Mouse (Mus musculus): ENCODE data around the gene Tead3.

The Tead3 gene

GRCm38 (mm10) chr17:28311366-28312132 is 39.1 kb downstream of the Tead3 start:
- DNase-seq (ENCODE audit: low spot score in 2 of 2): no peak

- no peak for DNase-seq (ENCODE audit: low spot score in 2 of 2)
These were observed 39.8 kb downstream of the Tead3 start for GRCm38 (mm10) chr17:28310831-28311230.

- DNase-seq (ENCODE audit: low spot score in 2 of 2): peak; percentile 85 to 92
These were observed 42.1 kb downstream of the Tead3 start for GRCm38 (mm10) chr17:28308297-28309195.

- no peak for DNase-seq (ENCODE audit: low spot score in 2 of 2)
These were observed 45.4 kb downstream of the Tead3 start for GRCm38 (mm10) chr17:28305172-28305571.

GRCm38 (mm10) chr17:28300850-28301249 is 49.8 kb downstream of the Tead3 start:
- no peak for DNase-seq (ENCODE audit: low spot score in 2 of 2)

GRCm38 (mm10) chr17:28300323-28300722 is 50.3 kb downstream of the Tead3 start:
- no peak for DNase-seq (ENCODE audit: low spot score in 2 of 2)

- no peak for DNase-seq (ENCODE audit: low spot score in 2 of 2)
These were observed 50.8 kb downstream of the Tead3 start for GRCm38 (mm10) chr17:28299669-28300320.

- DNase-seq (ENCODE audit: low spot score in 2 of 2): no peak
These were observed 51.7 kb downstream of the Tead3 start for GRCm38 (mm10) chr17:28298888-28299287.

- peak; percentile 60 to 62 for DNase-seq (ENCODE audit: low spot score in 2 of 2)
These were observed 55.9 kb downstream of the Tead3 start for GRCm38 (mm10) chr17:28294449-28295333.

GRCm38 (mm10) chr17:28293716-28294115 is 56.9 kb downstream of the Tead3 start:
- no peak for DNase-seq (ENCODE audit: low spot score in 2 of 2)

GRCm38 (mm10) chr17:28291346-28291745 is 59.3 kb downstream of the Tead3 start:
- DNase-seq (ENCODE audit: low spot score in 2 of 2): no peak

- DNase-seq (ENCODE audit: low spot score in 2 of 2): no peak
These were observed 59.9 kb downstream of the Tead3 start for GRCm38 (mm10) chr17:28290671-28291070.

- peak; percentile 67 to 80 for DNase-seq (ENCODE audit: low spot score in 2 of 2)
These were observed 60.4 kb downstream of the Tead3 start for GRCm38 (mm10) chr17:28290262-28290661.

GRCm38 (mm10) chr17:28287980-28288379 is 62.6 kb downstream of the Tead3 start:
- DNase-seq (ENCODE audit: low spot score in 2 of 2): no peak

- no peak for DNase-seq (ENCODE audit: low spot score in 2 of 2)
These were observed 63.0 kb downstream of the Tead3 start for GRCm38 (mm10) chr17:28287578-28287977.

- no peak for DNase-seq (ENCODE audit: low spot score in 2 of 2)
These were observed 63.7 kb downstream of the Tead3 start for GRCm38 (mm10) chr17:28286964-28287363.

GRCm38 (mm10) chr17:28286133-28286532 is 64.5 kb downstream of the Tead3 start:
- DNase-seq (ENCODE audit: low spot score in 2 of 2): no peak

- no peak for DNase-seq (ENCODE audit: low spot score in 2 of 2)
These were observed 67.4 kb downstream of the Tead3 start for GRCm38 (mm10) chr17:28283199-28283598.

GRCm38 (mm10) chr17:28281866-28282441 is 68.7 kb downstream of the Tead3 start:
- no peak for DNase-seq (ENCODE audit: low spot score in 2 of 2)

All from right cerebral cortex, postnatal 10 days (tissue).